Mouse (Mus musculus): ENCODE results near the gene Topaz1.

Gene Topaz1

DNA sequence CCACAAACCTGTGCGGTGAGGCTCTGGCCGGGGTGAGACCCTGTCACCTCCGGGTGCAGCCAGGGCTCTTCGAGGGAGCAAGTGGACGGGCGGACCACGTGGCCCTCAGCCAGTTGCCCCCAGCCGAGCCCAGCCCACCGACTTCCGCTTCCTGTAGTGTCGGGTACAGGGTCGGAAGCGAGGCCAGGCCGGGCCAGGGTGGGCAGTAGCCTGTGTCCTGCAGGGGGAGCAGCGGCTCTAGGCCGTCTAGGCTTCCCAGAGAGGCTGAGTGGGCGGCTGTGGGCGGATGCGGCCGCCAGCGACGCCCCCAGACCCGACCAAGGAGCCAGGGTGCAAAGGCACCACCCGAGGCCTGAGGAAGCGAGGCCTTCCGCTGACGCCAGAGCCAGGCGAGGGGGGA, at the start of gene Topaz1:
Gene Topaz1, plus strand, starts transcription at position 287 of the 400 bp plus-strand sequence.
- no peak for DNase-seq (ENCODE audit: low read depth)

DNA sequence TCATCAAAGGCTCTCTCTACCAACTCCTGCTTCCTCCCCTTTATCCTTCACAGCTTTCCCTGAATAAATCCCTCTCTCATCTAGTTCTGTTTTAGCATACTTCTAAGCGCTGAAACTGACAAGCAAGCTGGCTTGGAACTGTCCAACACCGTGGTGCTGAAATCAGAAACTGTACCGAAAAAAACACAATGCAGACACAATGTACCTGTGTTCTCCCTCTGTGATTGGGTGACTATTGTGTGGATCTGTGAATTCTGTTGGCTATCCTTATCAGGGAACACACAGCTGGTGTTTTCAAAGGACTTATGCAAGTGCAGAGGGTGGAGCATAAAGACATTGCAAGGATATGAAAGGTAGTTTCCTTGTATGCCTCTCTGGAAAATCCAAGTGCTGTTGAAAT, 45.3 kb upstream of the Topaz1 start:
- peak; percentile 70 for DNase-seq (ENCODE audit: low read depth)

DNA sequence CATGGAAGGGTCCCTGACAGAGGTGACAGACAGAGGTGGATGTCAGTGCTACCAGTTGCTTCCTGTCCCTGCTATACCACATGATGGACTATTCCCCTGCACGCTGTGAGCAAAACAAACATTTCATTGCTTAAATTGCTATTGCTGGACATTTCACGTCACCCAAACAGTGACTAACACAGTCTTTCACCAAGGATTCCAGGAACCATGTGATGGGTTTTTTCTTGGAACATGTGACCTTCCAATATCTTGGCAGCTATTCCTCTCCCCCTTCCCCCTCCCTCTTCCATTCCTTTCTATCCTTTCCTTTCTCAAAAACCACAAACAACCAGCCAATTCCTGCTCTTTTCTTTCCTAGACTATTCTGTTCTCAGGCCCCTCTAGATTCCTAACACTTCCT, 33.3 kb upstream of the Topaz1 start:
- peak; percentile 79 for DNase-seq (ENCODE audit: low read depth)

DNA sequence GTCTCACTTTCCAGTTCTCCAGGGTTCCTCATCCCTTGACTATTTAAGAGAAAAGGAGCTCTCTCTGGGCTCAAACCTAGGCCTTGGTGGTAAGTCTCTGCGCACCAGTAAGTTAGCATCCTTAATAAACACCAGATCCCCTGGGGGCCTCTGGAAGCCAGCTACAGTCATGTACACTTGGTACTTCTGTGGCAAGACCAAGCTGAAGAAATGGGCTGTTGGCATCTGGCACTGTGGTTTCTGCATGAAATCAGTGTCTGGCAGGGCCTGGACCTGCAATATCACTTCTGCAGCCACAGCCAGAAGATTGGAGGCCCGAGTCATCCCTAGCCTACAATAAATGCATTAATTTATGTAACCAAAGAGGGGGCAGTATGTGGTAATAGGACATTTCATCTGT, 32.1 kb upstream of the Topaz1 start:
- DNase-seq (ENCODE audit: low read depth): peak; percentile 14

DNA sequence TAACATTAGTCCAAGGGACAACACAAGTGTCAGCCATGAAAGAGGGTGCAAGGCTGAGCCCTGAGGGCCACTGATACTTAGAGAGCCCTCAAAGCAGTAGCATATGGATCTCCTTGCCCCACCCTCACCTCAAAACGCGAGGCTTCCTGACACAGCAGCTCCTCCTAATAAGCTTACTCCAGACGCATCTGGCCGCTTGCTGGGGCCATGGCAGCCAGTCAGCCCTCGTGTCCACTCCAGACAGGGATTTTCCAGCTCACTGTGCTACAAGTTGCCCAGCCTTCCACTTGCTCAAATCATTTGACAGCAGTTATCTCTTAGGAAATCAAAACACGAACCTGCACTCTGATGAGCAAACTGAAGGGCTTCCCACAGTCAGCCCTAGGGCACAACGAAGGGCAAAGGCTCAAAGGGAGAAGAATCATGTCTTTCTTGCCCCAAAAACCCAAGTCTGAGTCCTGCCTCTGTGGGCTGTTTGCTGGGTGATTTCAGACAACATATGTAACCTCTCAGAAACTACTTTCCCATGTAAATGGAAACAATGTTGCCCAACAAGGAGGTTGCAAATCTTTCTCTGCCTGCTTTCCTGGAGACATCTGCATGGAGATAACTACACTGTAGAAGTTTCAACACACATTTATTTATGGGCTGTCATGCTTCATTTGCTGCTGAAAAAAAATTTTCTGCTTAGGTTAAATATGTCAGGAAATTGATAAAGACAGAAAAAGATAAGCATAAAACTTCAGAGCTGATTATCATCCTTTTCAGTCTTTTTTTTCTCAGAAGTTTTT, 30.8 kb upstream of the Topaz1 start:
- DNase-seq (ENCODE audit: low read depth): peak; percentile 29

- DNase-seq (ENCODE audit: low read depth): no peak
Observed at GRCm38 (mm10) chr9:122722296-122722695, 24.9 kb upstream of the Topaz1 start.

DNA sequence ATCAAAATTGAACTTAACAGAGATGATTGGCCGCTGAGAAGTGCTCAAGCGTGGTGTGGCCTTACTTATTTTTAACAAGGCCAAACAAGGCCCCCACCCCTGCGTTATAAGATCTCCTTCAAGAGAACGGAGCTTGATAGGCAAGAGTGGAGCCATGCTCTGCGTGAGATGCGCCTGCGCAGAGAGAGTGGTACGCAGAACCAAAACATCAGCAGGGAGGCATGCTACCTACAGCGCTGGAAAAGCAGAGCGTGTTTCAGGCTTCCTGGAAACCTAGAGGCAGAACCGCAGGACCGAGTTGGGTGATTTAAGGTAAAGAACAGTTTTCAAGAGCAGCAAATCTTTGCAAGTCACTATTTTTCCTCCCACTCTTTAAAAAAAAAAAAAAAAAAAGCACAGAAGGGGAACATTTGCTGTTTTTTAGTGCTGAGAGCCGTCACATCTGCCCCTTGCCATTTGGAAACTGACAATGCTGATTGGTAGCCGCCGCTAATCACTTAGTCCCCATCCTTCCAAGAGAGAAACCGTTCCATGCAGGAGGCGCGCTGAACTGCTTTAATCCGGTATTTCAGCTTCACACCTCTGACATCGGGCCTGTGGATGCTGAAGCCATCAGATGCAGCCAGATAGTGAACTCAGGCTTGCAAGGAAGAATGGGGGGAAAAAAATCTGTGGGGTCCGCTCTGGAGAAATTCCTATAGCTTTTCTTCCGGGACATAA, 21.9 kb upstream of the Topaz1 start:
- no peak for DNase-seq (ENCODE audit: low read depth)

DNA sequence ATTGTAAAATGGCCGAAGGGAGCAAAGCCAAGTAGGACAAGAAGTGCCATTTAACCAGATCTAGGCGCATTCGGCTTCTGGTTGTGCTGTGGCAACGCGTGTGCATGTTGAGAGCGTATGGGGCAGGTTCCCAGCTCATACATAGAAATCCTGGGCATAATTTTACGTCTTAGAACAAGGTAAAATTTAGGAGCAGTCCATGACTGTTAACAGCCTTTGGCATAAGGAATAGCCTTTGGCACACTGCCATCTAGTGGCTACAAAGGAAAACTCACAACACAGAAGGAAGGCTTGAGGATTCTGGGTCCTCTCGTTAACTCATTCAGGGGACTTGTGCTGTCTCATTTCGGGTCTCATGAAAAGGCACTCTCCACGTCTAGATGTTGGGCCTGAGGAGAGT, 17.6 kb upstream of the Topaz1 start:
- peak; percentile 80 for DNase-seq (ENCODE audit: low read depth)

DNA sequence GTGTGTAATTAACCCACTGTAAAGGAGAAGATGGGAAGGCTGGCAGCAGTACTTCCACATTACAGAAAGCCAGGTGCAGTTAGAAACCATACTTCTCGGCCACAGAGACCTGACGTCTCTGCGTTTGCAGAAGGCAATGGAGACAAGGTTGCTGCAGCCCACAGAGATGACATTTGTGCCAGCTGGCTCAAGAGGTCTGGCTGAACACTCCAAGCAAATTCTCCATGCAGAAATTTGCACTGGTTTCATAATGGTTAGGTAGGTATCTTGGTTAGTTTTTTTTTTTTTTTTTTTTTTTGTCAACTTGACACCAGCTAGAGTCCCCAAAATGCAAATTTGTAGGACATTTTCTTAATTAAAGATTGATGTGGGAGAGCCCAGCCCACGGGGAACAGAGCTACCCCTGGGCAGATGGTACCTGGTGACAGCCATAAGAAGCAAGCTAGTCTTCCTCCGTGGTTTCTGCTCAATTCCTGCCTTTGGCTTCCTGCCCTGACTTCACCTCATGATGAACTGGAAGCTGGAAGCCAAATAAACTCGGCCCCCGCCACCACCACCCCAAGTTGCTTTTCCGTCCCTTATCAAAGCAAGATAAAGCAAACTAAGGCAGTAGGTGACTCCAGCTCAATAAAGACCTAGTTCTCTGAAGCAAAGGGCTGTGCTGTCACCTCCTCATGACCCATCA, 14.9 kb upstream of the Topaz1 start:
- DNase-seq (ENCODE audit: low read depth): no peak

GRCm38 (mm10) chr9:122733222-122733621, 13.9 kb upstream of the Topaz1 start:
- no peak for DNase-seq (ENCODE audit: low read depth)

GRCm38 (mm10) chr9:122734934-122735333, 12.2 kb upstream of the Topaz1 start:
- no peak for DNase-seq (ENCODE audit: low read depth)

DNA sequence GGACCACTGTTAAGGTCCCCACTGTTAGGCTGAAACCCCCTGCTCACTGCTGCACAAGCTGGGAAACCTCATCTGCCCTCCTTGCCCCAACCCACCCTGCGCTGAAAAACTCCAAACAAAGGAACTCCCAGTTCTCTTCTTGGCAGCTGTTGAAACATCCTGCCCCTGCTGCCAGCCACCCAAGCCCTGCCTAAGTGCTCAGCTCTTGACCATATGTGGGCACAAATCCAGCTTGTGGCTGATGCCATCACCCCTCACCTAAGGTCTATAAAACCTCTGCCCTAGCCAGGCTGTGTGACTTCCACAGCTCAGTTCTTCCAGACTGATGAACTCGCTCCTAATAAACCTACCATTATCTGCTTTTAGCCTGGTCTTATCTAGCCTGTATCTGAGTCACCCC, 11.1 kb upstream of the Topaz1 start:
- DNase-seq (ENCODE audit: low read depth): no peak

DNA sequence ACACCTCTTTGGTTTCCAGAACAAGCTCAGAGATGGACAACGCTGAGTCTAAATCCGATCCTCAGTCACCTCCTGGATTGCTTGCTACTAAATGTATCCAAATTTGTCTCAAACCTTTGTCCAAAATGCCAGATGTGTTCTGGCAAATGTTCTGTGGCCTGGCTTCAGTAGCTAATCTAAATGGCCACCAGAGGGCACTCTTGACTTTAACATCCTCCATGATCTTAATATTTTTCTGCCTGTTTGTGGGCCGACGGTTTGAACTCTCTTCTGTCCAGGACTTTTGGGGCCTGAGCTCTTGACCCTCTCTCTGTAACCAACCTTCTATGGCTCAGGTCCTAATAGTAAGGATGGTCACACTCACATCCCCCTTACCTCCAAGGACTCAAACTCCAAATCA, 10.4 kb upstream of the Topaz1 start:
- peak; percentile 86 for DNase-seq (ENCODE audit: low read depth)

- DNase-seq (ENCODE audit: low read depth): no peak
Observed at GRCm38 (mm10) chr9:122745879-122746278, 1.3 kb upstream of the Topaz1 start.

DNA sequence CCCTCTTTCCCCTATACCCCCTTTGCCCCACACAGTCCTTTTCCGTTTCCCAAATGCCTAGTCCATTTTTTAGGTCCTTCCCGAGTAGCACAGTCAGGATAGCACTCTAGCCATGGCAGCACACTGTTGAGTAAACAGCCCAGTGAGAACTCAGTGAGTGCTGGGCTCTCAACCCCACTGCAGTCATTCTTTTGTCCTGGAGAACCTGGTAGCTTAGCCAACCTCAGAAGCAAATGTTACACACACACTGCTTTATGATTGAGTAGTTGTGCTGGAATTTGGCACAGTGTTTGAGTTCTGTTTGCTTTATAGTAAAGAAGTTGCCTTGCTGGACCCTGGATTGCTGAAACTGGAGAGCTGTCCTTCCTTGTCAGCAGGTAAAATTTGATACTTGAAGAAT, 10.5 kb downstream of the Topaz1 start:
- DNase-seq (ENCODE audit: low read depth): no peak

- no peak for DNase-seq (ENCODE audit: low read depth)
Observed at GRCm38 (mm10) chr9:122760111-122760510, 13.0 kb downstream of the Topaz1 start.

DNA sequence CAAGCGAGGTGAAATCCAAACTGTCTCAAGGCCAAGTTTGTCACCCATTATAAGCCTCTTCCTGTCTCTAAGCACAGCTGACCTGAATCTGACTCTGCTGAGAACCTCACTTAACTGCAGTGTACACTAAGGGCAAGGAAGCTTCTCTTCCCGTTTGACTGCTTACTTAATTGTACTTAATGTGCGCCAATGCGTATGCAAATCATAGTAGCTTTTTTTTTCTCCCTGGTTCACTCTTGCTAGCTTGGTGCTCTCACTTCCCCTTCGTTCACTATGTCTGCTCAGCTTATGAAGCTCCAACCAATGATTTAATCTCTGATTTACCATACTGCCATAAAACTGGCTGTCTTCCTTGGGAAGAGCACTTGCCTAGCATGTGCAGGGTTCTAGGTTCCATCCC, 38.1 kb downstream of the Topaz1 start:
- DNase-seq (ENCODE audit: low read depth): no peak

DNA sequence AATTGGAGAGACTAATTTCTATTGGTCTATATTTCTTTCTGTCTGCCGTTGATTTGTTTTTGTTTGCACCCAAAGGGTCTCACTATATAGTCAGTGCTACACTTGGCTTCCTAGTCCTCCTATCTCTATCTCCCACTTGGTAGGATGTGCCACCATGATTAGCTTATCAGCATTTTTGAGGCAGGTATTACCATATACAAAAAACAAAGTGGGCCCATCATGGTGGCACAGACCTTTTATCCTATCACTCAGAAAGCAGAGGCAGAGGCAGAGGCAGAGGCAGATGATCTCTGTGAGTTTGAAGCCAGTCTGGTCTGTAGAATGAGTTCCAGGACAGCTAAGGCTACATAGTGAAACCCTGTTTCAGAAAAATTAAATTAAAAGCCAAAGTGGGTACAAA, 39.4 kb downstream of the Topaz1 start:
- DNase-seq (ENCODE audit: low read depth): no peak

DNA sequence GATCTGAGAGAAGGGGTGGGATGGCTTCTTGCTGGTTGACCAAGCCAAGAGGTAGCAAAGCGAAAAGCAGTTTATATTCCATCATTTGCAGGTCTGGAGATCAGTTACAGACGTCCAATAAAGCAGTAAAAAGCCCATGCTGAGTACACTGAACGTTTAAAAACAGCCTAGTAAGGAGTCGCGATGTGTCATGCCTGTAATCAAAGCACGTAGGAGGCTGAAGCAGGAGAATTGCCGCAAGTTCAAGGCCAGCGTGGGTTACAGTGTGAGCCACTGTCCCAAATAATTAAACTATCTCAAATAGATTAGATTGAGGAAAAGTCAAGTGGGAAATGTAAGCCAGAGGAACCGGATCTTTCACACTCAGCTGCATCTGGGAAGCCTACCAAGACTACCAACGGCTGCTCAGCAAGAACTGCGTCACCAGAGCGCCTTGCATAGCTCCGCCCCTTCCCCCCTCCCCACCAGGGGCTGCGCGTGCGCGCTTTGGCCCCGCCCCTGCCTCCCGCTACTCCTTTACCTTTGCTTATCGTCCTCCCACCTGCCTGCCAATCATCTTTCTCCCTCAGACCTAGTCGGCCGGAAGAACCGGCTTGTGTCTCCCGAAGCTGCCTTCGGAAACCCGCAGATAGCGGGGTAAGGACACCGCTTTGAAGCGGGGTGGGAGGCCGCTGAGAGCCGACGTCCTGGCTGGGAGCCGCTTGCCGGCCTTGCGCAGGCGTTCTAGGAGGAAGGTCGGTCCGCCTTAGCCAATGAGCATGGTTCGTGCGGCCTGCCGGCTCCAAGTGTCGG, 58.1 kb downstream of the Topaz1 start, which contains the start of gene Tcaim:
Gene Tcaim, plus strand, starts transcription at position 487 of the 792 bp plus-strand sequence.
- DNase-seq (ENCODE audit: low read depth): peak; percentile 94

- no peak for DNase-seq (ENCODE audit: low read depth)
Observed at GRCm38 (mm10) chr9:122805845-122806341, 58.7 kb downstream of the Topaz1 start.

- DNase-seq (ENCODE audit: low read depth): no peak
Observed at GRCm38 (mm10) chr9:122807186-122807585, 60.0 kb downstream of the Topaz1 start.

DNA sequence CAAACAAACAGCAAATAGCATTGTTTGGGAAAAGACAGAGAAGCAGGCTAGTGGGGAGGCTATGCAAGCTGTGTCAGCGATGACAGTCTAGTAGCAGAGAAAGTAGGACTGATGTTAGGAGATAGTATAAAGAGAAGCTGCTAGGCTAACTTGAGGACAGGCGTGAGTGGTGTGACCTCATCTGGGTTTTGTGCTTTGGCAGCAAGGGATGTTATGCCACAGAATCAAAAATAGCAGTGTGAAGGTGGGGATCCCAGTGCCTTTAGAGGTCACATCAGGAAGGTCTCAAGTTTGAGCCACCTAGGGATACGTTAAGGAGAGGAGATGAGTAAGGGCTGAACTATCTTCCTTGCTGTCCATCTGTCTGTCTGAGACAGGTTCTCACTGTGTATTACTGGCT, 63.1 kb downstream of the Topaz1 start:
- no peak for DNase-seq (ENCODE audit: low read depth)
